Mouse (Mus musculus) cortical plate, adult 2 months (tissue): ENCODE data around the gene Hspb6. TPM values are rescaled to one million over a fixed set of nuclear protein-coding genes. Genes with fewer than 3 reads are reported as not detected.

Source experiments
- H3K27ac ChIP-seq: fragments of 200-500 bp; 2 replicates; pipeline ENCODE4 v1.5.1; 2012; ENCODE audit warnings: low read length, control low read depth, inconsistent platforms; ENCODE audit not compliant: insufficient read depth
- H3K4me1 ChIP-seq: fragments of 200-500 bp; 2 replicates; pipeline ENCODE4 v1.6.1; 2011; ENCODE audit warnings: low read length; ENCODE audit not compliant: control insufficient read depth, insufficient read depth
- H3K4me3 ChIP-seq: fragments of 200-500 bp; 2 replicates; pipeline ENCODE4 v1.5.1; 2011; ENCODE audit warnings: mild to moderate bottlenecking, low read length, control low read depth; ENCODE audit not compliant: insufficient read depth
- CTCF ChIP-seq: fragments of 200-500 bp; IDR thresholded peaks from 2 replicates; pipeline ENCODE4 v1.5.1; 2011; ENCODE audit warnings: mild to moderate bottlenecking, control low read depth, low read length; ENCODE audit not compliant: insufficient read depth; ENCODE audit errors: extremely low read depth
- POLR2A ChIP-seq: fragments of 200-500 bp; IDR thresholded peaks from 2 replicates; pipeline ENCODE4 v1.6.1; 2011; ENCODE audit warnings: mild to moderate bottlenecking, low read length, control low read depth; ENCODE audit not compliant: insufficient read depth; ENCODE audit errors: extremely low read depth
- polyA plus RNA-seq: library from polyadenylated mRNA; depleted of rRNA; stranded (reverse); fragments of >200 nt; gene quantifications from 2 replicates; pipeline ENCODE4 v1.2.3, GENCODE M21; 2012; rRNA removed

Gene Hspb6
- 11.0 and 11.3 TPM in 2 replicates for polyA plus RNA-seq

- peak within 1 kb of the TSS; percentile 85 for H3K27ac ChIP-seq
- TF ChIP-seq POLR2A = peak; percentile 95
- TF ChIP-seq CTCF = no peak
- peak within 1 kb of the TSS; percentile 71 for H3K4me3 ChIP-seq
- no peaks in the 10 kb centered on the region for H3K4me1 ChIP-seq
These were observed at the start of gene Hspb6, which contains the start of gene Proser3 for GRCm38 (mm10) chr7:30552102-30553020. Gene Hspb6, plus strand, starts transcription at chr7:30552178. Gene Proser3, minus strand, starts transcription at chr7:30552299.

GRCm38 (mm10) chr7:30508061-30508460 lies 43.9 kb upstream of the Hspb6 start:
- TF ChIP-seq CTCF = no peak
- H3K4me1 ChIP-seq = no peaks in the 10 kb centered on the region
- no peak overlapping the region for H3K4me3 ChIP-seq
- H3K27ac ChIP-seq = no peak overlapping the region

DNA sequence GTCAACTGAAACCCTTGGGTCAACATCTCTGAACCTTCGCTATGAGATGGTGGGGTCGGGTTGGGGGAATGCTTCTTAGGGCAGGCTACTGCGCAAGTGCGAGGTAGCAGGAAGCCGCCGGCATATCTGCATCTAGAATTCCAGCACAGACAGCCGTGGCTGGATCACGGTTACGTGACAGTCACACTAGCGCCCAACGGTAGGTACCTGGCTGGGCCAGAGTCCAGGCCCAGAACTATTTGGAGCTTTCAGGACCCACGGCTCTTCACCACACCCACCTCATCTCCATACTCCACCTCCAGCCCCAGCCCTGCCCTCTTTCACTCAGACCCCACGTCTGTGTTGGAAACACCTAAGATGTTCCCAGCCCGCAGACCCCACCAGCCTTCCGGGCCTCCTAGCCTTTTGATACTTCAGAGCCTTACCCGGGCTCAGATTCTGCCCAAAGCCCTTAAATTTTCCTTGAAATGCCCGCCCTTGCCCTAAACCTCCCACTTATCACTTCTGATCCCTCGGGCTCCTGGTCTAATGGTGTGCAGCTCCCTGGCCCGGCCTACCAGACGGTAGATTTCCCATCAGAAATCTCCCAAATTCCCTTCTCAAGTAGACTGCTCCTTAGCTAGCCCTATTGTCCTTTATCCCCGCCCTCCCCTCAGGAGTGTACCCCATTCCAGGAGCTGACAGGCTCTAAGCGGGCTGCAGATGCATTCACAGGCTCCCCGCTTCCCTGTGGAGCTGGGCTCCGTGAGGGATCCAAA lies 36.8 kb upstream of the Hspb6 start:
- H3K4me1 ChIP-seq = no peaks in the 10 kb centered on the region
- TF ChIP-seq CTCF (no peak), POLR2A (no peak)
- H3K27ac ChIP-seq = no peak overlapping the region
- H3K4me3 ChIP-seq = no peak overlapping the region

DNA sequence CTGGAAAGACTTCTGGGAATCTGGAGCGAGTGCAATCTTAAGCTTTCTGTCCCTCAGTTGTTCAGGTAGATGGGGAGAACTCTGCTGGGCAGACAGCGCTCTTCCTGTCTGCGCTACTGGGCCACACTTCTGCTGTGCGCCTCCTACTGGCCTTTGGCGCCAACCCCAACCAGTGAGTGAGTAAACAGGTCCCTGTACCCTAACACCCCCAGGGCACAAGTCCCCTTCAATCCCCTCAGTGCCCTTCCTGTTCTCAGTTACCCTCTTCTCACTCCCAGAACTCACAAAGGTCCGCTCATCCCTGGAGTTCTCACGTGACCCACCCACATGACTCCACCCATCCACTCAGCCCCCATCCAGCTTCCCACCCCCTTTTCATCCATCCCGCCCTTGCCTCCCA lies 33.7 kb upstream of the Hspb6 start:
- no peak overlapping the region for H3K27ac ChIP-seq
- H3K4me1 ChIP-seq = no peaks in the 10 kb centered on the region
- H3K4me3 ChIP-seq = no peak overlapping the region
- TF ChIP-seq POLR2A (no peak), CTCF (no peak)

DNA sequence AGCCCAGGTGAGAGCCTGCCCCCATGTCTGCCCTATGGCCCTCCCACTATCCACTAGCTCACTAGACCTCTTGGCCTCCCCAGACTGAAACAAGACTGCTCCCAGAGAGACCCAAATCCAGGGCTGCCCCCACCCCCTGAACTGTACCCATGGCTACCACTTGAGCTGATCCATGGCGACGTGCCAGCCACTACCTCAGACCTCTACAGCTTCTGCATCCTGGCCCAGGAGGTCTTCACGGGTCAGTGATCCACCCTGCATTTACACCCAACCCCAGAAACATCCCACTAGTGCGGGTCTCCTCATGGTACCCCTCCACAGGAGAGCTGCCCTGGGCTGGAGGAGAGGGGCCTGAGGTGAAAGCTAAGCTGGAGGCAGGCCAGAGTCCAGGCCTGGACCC lies 31.6 kb upstream of the Hspb6 start:
- Histone ChIP-seq H3K4me1 (no peaks in the 10 kb centered on the region), H3K27ac (no peak overlapping the region), H3K4me3 (no peak overlapping the region)
- TF ChIP-seq CTCF (no peak), POLR2A (no peak)

DNA sequence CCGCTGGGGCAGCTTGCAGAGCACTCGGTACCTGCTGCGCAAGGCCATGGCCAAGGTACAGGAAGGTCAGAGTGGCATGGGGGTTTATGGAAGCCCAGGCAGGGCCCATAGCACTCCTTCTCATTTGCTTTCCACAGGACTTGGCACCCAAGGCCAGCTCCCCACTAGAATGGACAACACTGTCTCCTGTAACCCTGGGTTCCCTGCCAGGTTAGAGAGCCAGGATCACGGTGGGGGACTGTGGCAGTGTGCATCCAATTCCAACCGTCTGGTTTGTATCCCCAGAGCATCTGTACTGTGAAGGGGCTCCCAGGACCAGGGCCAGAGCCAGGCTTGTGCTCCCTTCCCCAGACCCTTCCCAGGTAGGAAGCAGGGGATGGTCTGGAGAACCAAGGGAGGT lies 31.1 kb upstream of the Hspb6 start:
- Histone ChIP-seq H3K4me1 (no peaks in the 10 kb centered on the region), H3K4me3 (no peak overlapping the region), H3K27ac (no peak overlapping the region)
- no peak for TF ChIP-seq CTCF
- 0 out of 2 replicates have a peak, but pooled peaks have one; percentile 19 for TF ChIP-seq POLR2A

DNA sequence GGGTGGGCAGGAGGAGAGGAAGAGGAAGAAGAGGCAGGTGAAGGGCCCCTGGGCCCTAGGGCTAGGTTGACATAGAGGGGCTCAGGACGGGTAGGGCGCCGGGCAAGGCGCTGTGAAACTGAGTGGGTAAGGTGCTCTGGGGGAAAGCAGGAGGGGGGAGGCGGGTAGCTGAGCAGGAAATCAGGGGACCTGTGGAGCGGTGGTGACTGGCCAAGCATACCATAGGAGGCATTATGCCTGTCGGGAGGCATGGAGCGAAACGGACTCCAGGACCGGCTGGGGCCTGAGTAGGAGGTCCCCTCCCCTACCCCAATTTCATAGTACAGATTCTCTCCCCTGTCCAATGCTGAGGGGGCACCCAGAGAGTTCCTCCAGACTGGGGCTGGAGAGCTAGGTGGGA lies 29.1 kb upstream of the Hspb6 start:
- no peaks in the 10 kb centered on the region for H3K4me1 ChIP-seq
- no peak overlapping the region for H3K27ac ChIP-seq
- H3K4me3 ChIP-seq = no peak overlapping the region
- TF ChIP-seq CTCF (no peak), POLR2A (no peak)

DNA sequence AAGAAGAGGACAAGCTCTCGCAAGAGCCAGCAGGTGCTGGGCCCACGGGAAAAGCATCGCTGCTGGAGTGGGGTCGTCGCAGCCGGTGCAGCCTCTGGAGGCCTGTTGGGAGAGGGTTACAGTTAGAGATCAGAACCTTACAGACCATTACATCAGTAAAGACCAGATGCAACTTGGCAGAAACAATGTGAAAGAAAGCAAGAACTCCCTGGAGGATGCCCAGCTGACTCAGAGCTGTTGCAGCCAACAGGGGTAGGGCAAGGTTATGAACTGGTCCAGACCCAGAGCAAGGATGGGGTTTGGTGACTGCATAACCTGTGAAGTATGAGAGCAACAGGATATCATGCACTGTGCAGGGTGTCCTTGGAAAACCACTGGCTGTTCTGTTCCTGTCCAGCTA lies 27.5 kb upstream of the Hspb6 start:
- Histone ChIP-seq H3K4me1 (no peaks in the 10 kb centered on the region), H3K4me3 (no peak overlapping the region), H3K27ac (no peak overlapping the region)
- no peak for TF ChIP-seq CTCF
- no peak for TF ChIP-seq POLR2A

DNA sequence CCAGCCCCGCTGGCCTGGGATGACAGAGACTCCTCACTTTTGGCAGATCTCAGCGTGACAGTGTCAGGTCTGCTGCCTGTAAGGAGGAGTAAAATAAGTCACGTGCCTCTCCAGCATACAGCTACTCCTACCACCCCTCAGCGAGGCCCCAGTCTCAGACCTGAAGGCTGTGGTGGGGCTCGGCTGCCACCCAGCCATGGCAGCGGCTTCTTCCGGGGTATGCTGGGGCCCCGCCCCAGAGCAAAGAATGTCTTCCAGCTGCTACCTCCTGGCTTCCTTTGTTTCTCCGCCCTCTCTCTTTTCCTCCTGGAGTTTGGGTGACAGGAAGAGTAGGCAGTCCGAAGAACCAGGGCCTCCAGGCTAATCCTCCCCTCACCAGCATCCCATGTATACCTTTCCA lies 26.0 kb upstream of the Hspb6 start:
- 0 out of 2 replicates have a peak overlapping the region, but pooled peaks have one; percentile 7 for H3K27ac ChIP-seq
- no peak for TF ChIP-seq POLR2A
- TF ChIP-seq CTCF = no peak
- peaks cover 3% of the 10 kb centered on the region; the same call in 1 of the 2 replicates for H3K4me1 ChIP-seq
- H3K4me3 ChIP-seq = no peak overlapping the region
